Mouse (Mus musculus): ENCODE results near the gene Rgsl1. TPM values are rescaled to one million over a fixed set of nuclear protein-coding genes. Genes with fewer than 3 reads are reported as not detected.

The Rgsl1 gene
- polyA plus RNA-seq, 1 experiment from 2014 or later = 0.12 TPM

GRCm38 (mm10) chr1:153820216-153820615 is 23.7 kb downstream of the Rgsl1 start:
- ATAC-seq (ENCODE audit: low FRiP score) = no peak

GRCm38 (mm10) chr1:153814278-153814677 is 29.7 kb downstream of the Rgsl1 start:
- H3K27me3 ChIP-seq = no peaks in the 10 kb centered on the region
- no peak overlapping the region for H3K4me2 ChIP-seq (replicated peaks)
- H3K4me3 ChIP-seq = no peak overlapping the region
- WGBS = 67% methylated on average over 2 of the region's 2 CpGs
- no peak overlapping the region for H3K27ac ChIP-seq
- no peaks in the 10 kb centered on the region for H3K36me3 ChIP-seq
- no peak for ATAC-seq (ENCODE audit: low FRiP score)
- H3K9ac ChIP-seq = no peak overlapping the region
- no peaks in the 10 kb centered on the region for H3K4me1 ChIP-seq
- peaks cover 3% of the 10 kb centered on the region; the same call in 1 of the 2 replicates for H3K9me3 ChIP-seq (replicated peaks)

More at GRCm38 (mm10) chr1:153820216-153820615, 23.7 kb downstream of the Rgsl1 start:
- H3K27ac ChIP-seq = no peak overlapping the region
- H3K27me3 ChIP-seq = no peaks in the 10 kb centered on the region
- no peak overlapping the region for H3K4me3 ChIP-seq
- no peaks in the 10 kb centered on the region for H3K4me1 ChIP-seq
- H3K36me3 ChIP-seq = no peaks in the 10 kb centered on the region
- H3K9ac ChIP-seq = no peak overlapping the region
- peaks cover 3% of the 10 kb centered on the region; the same call in 1 of the 2 replicates for H3K9me3 ChIP-seq (replicated peaks)
- WGBS = 83% methylated on average over 3 of the region's 3 CpGs
- no peak overlapping the region for H3K4me2 ChIP-seq (replicated peaks)

GRCm38 (mm10) chr1:153807390-153807993 is 36.5 kb downstream of the Rgsl1 start:
- H3K9ac ChIP-seq = no peak overlapping the region
- H3K4me3 ChIP-seq = no peak overlapping the region
- no peak overlapping the region for H3K4me2 ChIP-seq (replicated peaks)
- H3K9me3 ChIP-seq (replicated peaks) = no peaks in the 10 kb centered on the region
- H3K27me3 ChIP-seq = no peaks in the 10 kb centered on the region
- no peaks in the 10 kb centered on the region for H3K4me1 ChIP-seq
- 59% methylated on average over 13 of the region's 13 CpGs for WGBS
- H3K27ac ChIP-seq = no peak overlapping the region
- no peaks in the 10 kb centered on the region for H3K36me3 ChIP-seq
- no peak for ATAC-seq (ENCODE audit: low FRiP score)

DNA sequence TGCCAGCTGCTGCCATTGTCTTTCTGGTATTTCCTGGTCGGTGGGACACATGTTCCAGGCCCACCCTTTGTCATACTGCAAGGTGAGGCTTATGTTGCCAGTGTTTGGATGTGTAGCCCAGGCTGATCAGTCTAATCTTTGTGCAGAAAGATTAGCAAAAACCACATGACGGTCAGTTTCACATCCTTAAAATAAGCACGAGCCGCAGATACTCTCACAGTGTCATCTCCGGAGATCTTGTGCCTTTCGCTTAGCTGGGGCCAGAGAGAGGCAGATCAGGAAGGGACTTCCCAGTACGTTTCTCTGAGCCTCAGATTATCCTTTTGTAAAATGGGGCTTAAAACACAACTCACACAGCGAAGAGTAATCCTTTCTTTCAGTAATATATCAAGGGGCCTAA is 40.4 kb downstream of the Rgsl1 start:
- Histone ChIP-seq H3K4me1 (no peaks in the 10 kb centered on the region), H3K4me2 (replicated peaks) (no peak overlapping the region), H3K9me3 (replicated peaks) (no peaks in the 10 kb centered on the region), H3K9ac (no peak overlapping the region), H3K27me3 (no peaks in the 10 kb centered on the region), H3K4me3 (no peak overlapping the region), H3K36me3 (no peaks in the 10 kb centered on the region), H3K27ac (no peak overlapping the region)
- 78% methylated on average over 8 of the region's 8 CpGs for WGBS
- ATAC-seq (ENCODE audit: low FRiP score) = no peak

DNA sequence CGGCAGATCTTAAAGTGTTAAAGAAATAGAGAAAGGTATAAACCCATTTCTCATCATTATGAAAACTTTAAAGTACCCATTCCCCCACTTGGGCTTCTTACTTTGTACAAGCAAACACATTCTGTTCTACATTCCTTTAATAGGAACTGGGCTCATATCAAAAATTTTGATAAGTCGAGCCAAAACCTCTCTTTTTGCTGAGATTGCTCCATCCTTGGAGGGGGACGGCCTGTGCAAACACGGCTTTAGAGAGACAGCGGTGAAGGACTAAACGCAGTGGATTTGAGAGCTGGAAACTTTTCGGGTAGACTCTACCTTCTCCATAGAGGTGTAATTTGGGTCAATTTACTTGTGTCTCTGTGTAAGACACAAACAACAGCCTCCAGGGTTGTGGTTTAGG is 41.3 kb downstream of the Rgsl1 start:
- no peaks in the 10 kb centered on the region for H3K27me3 ChIP-seq
- no peak overlapping the region for H3K9ac ChIP-seq
- no peak overlapping the region for H3K4me2 ChIP-seq (replicated peaks)
- H3K27ac ChIP-seq = no peak overlapping the region
- H3K36me3 ChIP-seq = no peaks in the 10 kb centered on the region
- H3K4me1 ChIP-seq = no peaks in the 10 kb centered on the region
- no peak overlapping the region for H3K4me3 ChIP-seq
- no peak for ATAC-seq (ENCODE audit: low FRiP score)
- 93% methylated on average over 7 of the region's 7 CpGs for WGBS
- H3K9me3 ChIP-seq (replicated peaks) = no peaks in the 10 kb centered on the region

DNA sequence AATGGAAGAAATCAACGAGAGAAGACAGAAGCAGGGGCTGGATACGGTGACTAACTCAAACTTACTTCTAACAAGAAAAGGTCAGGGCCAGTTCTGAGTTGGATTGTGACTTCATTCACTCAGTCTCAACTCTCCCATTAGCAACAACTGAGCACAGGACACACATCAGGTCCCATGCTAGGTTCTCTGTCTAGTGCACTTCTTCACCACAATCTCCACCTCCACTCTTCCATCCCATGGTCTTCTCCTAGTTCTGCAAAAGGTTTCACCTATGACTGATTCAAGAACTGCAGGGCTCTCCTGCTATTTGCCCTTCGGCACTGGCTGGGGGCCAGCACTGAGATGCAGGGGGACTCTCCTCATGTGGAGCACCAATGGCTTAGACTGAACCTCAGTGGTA is 49.7 kb downstream of the Rgsl1 start:
- 88% methylated on average over 3 of the region's 3 CpGs for WGBS
- H3K4me1 ChIP-seq = no peaks in the 10 kb centered on the region
- no peaks in the 10 kb centered on the region for H3K36me3 ChIP-seq
- no peak overlapping the region for H3K4me3 ChIP-seq
- H3K4me2 ChIP-seq (replicated peaks) = no peak overlapping the region
- ATAC-seq (ENCODE audit: low FRiP score) = no peak
- no peak overlapping the region for H3K9ac ChIP-seq
- H3K9me3 ChIP-seq (replicated peaks) = no peaks in the 10 kb centered on the region
- H3K27ac ChIP-seq = no peak overlapping the region
- H3K27me3 ChIP-seq = no peaks in the 10 kb centered on the region

GRCm38 (mm10) chr1:153790708-153791107 is 53.2 kb downstream of the Rgsl1 start:
- no peak for ATAC-seq (ENCODE audit: low FRiP score)
- Histone ChIP-seq H3K36me3 (no peaks in the 10 kb centered on the region), H3K4me2 (replicated peaks) (no peak overlapping the region), H3K4me3 (no peak overlapping the region), H3K27me3 (no peaks in the 10 kb centered on the region), H3K27ac (no peak overlapping the region), H3K9ac (no peak overlapping the region), H3K9me3 (replicated peaks) (no peaks in the 10 kb centered on the region), H3K4me1 (no peaks in the 10 kb centered on the region)
- 64% methylated on average over 2 of the region's 2 CpGs for WGBS

DNA sequence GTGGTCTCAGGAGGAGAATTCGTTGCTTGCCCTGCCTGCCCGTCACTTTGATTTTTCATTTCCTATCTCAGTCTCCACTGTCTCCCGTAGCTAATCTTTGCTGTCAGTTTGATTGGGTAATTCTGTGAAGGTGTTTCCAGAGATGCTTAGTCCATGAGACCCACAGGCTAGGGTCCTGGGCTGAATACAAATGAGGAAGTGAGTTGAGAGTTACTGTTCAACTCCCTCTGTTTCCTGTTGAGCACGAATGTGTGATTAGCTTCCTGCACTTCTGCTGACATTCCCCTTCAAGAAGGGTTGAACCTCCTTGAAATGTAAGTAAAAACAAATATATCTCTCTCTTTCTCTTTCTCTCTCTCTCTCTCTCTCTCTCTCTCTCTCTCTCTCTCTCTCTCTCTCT is 58.3 kb downstream of the Rgsl1 start:
- H3K9me3 ChIP-seq (replicated peaks) = no peaks in the 10 kb centered on the region; the same call in 1 of the 2 replicates
- H3K27me3 ChIP-seq = no peaks in the 10 kb centered on the region
- H3K9ac ChIP-seq = no peak overlapping the region
- ATAC-seq (ENCODE audit: low FRiP score) = no peak
- WGBS = 73% methylated on average over 4 of the region's 4 CpGs
- no peaks in the 10 kb centered on the region for H3K36me3 ChIP-seq
- H3K4me3 ChIP-seq = no peak overlapping the region
- no peak overlapping the region for H3K4me2 ChIP-seq (replicated peaks)
- H3K27ac ChIP-seq = no peak overlapping the region
- H3K4me1 ChIP-seq = no peaks in the 10 kb centered on the region

GRCm38 (mm10) chr1:153783339-153783738 is 60.6 kb downstream of the Rgsl1 start:
- Histone ChIP-seq H3K27ac (no peak overlapping the region), H3K4me3 (no peak overlapping the region), H3K4me2 (replicated peaks) (no peak overlapping the region), H3K27me3 (no peaks in the 10 kb centered on the region), H3K36me3 (no peaks in the 10 kb centered on the region), H3K9ac (no peak overlapping the region), H3K9me3 (replicated peaks) (no peaks in the 10 kb centered on the region; the same call in 1 of the 2 replicates), H3K4me1 (no peaks in the 10 kb centered on the region)
- ATAC-seq (ENCODE audit: low FRiP score) = no peak
- 43% methylated on average over 1 of the region's 1 CpGs for WGBS

DNA sequence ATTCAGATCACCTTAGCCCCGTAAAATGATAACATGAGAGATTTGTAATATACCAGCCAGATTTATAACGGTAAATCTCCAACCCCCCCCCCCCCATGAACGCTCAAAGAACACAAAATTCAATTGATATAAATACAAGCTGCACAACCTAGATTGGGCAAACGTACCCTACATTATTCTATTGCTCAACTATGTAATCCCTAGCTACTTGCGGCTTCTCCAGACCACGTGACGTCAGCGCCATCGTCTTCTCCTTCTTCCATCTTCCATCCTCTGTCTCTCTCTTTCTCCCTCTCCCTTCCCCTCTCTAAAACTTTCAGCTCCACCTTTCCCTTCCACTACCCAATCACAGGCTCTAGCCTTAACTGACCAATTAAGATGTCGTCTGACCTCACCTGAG is 65.7 kb downstream of the Rgsl1 start:
- no peaks in the 10 kb centered on the region for H3K9me3 ChIP-seq (replicated peaks)
- H3K4me1 ChIP-seq = no peaks in the 10 kb centered on the region
- ATAC-seq (ENCODE audit: low FRiP score) = no peak
- no peaks in the 10 kb centered on the region for H3K36me3 ChIP-seq
- no peak overlapping the region for H3K4me2 ChIP-seq (replicated peaks)
- H3K27me3 ChIP-seq = no peaks in the 10 kb centered on the region
- H3K27ac ChIP-seq = no peak overlapping the region
- no peak overlapping the region for H3K4me3 ChIP-seq
- WGBS = 90% methylated on average over 10 of the region's 10 CpGs
- no peak overlapping the region for H3K9ac ChIP-seq

DNA sequence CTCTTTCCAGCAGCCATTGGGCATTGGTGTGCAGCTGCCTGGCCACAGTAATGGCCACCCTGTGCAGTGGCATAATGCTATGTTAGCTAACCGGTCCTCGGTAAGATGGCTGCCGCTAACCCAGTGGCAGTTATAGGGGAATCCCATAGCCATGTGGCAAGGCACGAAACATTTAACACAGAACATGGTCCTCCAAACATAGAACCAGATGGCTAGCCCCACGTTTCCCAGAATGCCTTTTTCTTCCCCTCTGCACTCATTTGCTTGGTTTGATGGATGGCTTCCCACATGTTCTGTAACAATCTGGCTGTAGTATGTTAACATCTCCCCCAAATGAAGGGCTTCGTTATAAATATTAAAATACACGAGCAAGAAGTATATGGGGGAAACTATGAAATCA is 67.7 kb downstream of the Rgsl1 start:
- Histone ChIP-seq H3K9ac (no peak overlapping the region), H3K4me2 (replicated peaks) (no peak overlapping the region), H3K27ac (no peak overlapping the region), H3K9me3 (replicated peaks) (no peaks in the 10 kb centered on the region), H3K36me3 (no peaks in the 10 kb centered on the region), H3K4me3 (no peak overlapping the region), H3K27me3 (no peaks in the 10 kb centered on the region), H3K4me1 (no peaks in the 10 kb centered on the region)
- no peak for ATAC-seq (ENCODE audit: low FRiP score)
- 90% methylated on average over 7 of the region's 7 CpGs for WGBS

GRCm38 (mm10) chr1:153775174-153775573 is 68.8 kb downstream of the Rgsl1 start:
- WGBS = 91% methylated on average over 6 of the region's 6 CpGs
- H3K9me3 ChIP-seq (replicated peaks) = no peaks in the 10 kb centered on the region
- no peak overlapping the region for H3K4me2 ChIP-seq (replicated peaks)
- H3K4me3 ChIP-seq = no peak overlapping the region
- no peaks in the 10 kb centered on the region for H3K27me3 ChIP-seq
- no peak for ATAC-seq (ENCODE audit: low FRiP score)
- H3K9ac ChIP-seq = no peak overlapping the region
- H3K36me3 ChIP-seq = no peaks in the 10 kb centered on the region
- H3K4me1 ChIP-seq = no peaks in the 10 kb centered on the region
- no peak overlapping the region for H3K27ac ChIP-seq

GRCm38 (mm10) chr1:153770776-153771167 is 73.2 kb downstream of the Rgsl1 start:
- ATAC-seq (ENCODE audit: low FRiP score) = no peak
- H3K9ac ChIP-seq = no peak overlapping the region
- WGBS = 90% methylated on average over 1 of the region's 1 CpGs
- H3K4me1 ChIP-seq = no peaks in the 10 kb centered on the region
- no peaks in the 10 kb centered on the region for H3K27me3 ChIP-seq
- H3K4me2 ChIP-seq (replicated peaks) = no peak overlapping the region
- no peak overlapping the region for H3K27ac ChIP-seq
- H3K4me3 ChIP-seq = no peak overlapping the region
- H3K36me3 ChIP-seq = no peaks in the 10 kb centered on the region
- H3K9me3 ChIP-seq (replicated peaks) = no peaks in the 10 kb centered on the region
